Mouse (Mus musculus) C2C12 (cell line): ENCODE data around the gene Gpbp1. TPM values are rescaled to one million over a fixed set of nuclear protein-coding genes. Genes with fewer than 3 reads are reported as not detected.

Source experiments
- H3K27me3 ChIP-seq: one replicate; pipeline ENCODE4 v1.6.1; 2011; ENCODE audit not compliant: control insufficient read depth, insufficient read depth, insufficient read length
- H3K36me3 ChIP-seq: one replicate; pipeline ENCODE4 v1.6.1; 2011; ENCODE audit not compliant: control insufficient read depth, insufficient read depth
- H3K4me3 ChIP-seq: one replicate; pipeline ENCODE4 v1.5.1; 2011; ENCODE audit warnings: mild to moderate bottlenecking, control low read depth; ENCODE audit not compliant: poor library complexity, insufficient read depth, severe bottlenecking
- H3K79me2 ChIP-seq: one replicate; pipeline ENCODE4 v1.6.1; 2011; ENCODE audit not compliant: control insufficient read depth, insufficient read depth
- H3K79me3 ChIP-seq: one replicate; pipeline ENCODE4 v1.6.1; 2011; ENCODE audit warnings: low read depth, control low read depth
- H3ac ChIP-seq: one replicate; pipeline ENCODE3; 2011; ENCODE audit warnings: low read depth; ENCODE audit not compliant: control insufficient read depth, insufficient read length
- CEBPB ChIP-seq: IDR thresholded peaks from one replicate; pipeline ENCODE4 v1.6.1; 2011; ENCODE audit warnings: low read depth, mild to moderate bottlenecking, control low read depth, moderate library complexity
- CTCF ChIP-seq: IDR thresholded peaks from one replicate; pipeline ENCODE4 v1.5.1; 2011; ENCODE audit not compliant: control insufficient read depth, insufficient read depth, insufficient read length
- FOSL1 ChIP-seq: IDR thresholded peaks from one replicate; pipeline ENCODE4 v1.8.0; 2011; ENCODE audit warnings: mild to moderate bottlenecking, low read length; ENCODE audit not compliant: poor library complexity, insufficient read depth, severe bottlenecking
- MAX ChIP-seq: IDR thresholded peaks from one replicate; pipeline ENCODE4 v1.6.1; 2011; ENCODE audit warnings: mild to moderate bottlenecking, control low read depth
- MYOD1 ChIP-seq: IDR thresholded peaks from one replicate; pipeline ENCODE4 v1.6.1; 2011; ENCODE audit warnings: low read depth; ENCODE audit not compliant: control insufficient read depth, insufficient read length
- MYOG ChIP-seq: IDR thresholded peaks from one replicate; pipeline ENCODE4 v1.6.1; 2011; ENCODE audit not compliant: control insufficient read depth, insufficient read length; ENCODE audit errors: extremely low read depth
- USF1 ChIP-seq: IDR thresholded peaks from one replicate; pipeline ENCODE4 v1.6.1; 2011; ENCODE audit warnings: low read depth, mild to moderate bottlenecking, control low read depth, moderate library complexity
- polyA plus RNA-seq: library from polyadenylated mRNA; unstranded; fragments of >200 nt; fragmentation: generic; extraction: Trizol; gene quantifications from one replicate; pipeline ENCODE4 v1.2.1, GENCODE M21; 2012; ENCODE audit warnings: missing spikeins

Gpbp1 gene
- polyA plus RNA-seq, 1 experiment, result 12.9 TPM

DNA sequence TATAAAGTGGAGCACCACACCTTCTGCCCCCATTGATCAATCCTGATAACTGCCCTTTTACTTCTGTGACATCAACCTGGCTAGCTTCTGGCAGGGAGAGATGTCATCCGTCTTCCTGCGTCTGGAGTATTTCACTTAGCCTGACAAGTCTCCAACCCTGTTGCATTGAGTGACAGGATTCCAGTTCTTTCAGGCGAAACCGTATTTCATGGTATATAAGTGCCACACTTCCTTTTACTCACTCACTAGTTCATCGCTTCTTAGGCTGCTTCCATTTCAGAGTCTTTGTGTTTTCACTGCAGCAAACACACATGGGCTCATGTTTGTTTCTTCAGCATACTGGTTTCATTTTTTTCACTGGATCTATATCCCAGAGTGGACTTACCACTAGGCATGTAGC, 19.5 kb upstream of the Gpbp1 start:
- Histone ChIP-seq H3ac (no peak overlapping the region), H3K79me3 (no peaks in the 10 kb centered on the region), H3K36me3 (no peaks in the 10 kb centered on the region), H3K4me3 (no peak overlapping the region), H3K79me2 (no peaks in the 10 kb centered on the region), H3K27me3 (no peaks in the 10 kb centered on the region)
- TF ChIP-seq MYOG (no peak), CTCF (no peak), MAX (no peak), MYOD1 (no peak), FOSL1 (no peak), CEBPB (no peak), USF1 (no peak)

DNA sequence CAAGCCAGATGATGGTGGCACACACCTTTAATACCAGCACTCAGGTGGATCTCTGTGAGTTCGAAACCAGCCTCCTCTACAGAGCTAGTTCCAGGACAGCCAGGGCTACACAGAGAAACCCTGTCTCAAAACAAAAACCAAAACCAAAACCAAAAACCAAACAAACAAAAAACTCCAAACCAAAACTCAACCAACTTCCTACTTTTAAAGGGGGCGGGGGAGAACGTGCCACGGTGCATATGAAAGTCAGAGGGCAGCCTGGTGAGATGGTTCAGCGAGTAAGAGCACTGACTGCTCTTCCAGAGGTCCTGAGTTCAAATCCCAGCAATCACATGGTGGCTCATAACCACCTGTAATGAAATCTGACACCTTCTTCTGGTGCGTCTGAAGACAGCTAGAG, 18.7 kb upstream of the Gpbp1 start:
- H3K27me3 ChIP-seq, result no peaks in the 10 kb centered on the region
- TF ChIP-seq CTCF, result no peak
- no peak for TF ChIP-seq MYOD1
- TF ChIP-seq CEBPB, result no peak
- TF ChIP-seq USF1, result no peak
- TF ChIP-seq FOSL1, result no peak
- TF ChIP-seq MAX, result no peak
- no peak for TF ChIP-seq MYOG
- no peaks in the 10 kb centered on the region for H3K79me2 ChIP-seq
- no peaks in the 10 kb centered on the region for H3K79me3 ChIP-seq
- H3K36me3 ChIP-seq, result no peaks in the 10 kb centered on the region
- H3K4me3 ChIP-seq, result no peak overlapping the region
- no peak overlapping the region for H3ac ChIP-seq

DNA sequence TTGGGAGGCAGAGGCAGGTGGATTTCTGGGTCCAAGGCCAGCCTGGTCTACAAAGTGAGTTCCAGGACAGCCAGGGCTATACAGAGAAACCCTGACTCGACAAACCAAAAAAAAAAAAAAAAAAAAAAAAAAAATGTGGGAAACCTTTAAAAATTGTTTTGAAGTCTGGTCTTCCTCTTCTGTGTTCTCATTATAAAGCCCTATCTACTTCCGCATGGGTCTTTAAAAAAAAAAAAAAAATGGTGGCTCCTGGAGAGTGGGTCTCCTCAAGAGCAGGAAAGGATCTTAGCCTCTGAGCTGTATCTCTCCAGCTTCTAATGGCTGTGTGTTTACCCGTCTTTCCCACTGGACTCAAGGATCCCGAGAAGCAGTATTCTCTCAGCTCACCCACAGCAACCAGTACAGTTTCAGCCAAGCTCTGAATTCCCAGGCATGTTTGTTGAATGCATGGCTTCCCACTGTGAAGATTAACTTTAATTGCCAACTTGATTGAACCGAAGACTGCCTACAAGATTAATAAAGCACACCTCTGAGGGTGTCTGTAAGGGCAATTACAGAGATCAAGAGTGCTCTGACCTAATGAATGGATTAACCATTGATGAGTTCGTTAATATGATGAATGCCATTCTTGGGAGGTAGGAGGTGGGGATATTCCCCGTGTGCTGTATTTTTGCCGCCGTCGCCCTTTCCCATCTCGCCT, 4.6 kb upstream of the Gpbp1 start:
- peaks cover 2% of the 10 kb centered on the region for H3K79me2 ChIP-seq
- H3ac ChIP-seq, result no peak overlapping the region
- peaks cover 12% of the 10 kb centered on the region for H3K27me3 ChIP-seq
- no peak overlapping the region for H3K4me3 ChIP-seq
- H3K79me3 ChIP-seq, result no peaks in the 10 kb centered on the region
- no peak for TF ChIP-seq MYOD1
- TF ChIP-seq CTCF, result no peak
- TF ChIP-seq CEBPB, result no peak
- no peak for TF ChIP-seq FOSL1
- no peak for TF ChIP-seq MYOG
- TF ChIP-seq MAX, result no peak
- H3K36me3 ChIP-seq, result no peaks in the 10 kb centered on the region

DNA sequence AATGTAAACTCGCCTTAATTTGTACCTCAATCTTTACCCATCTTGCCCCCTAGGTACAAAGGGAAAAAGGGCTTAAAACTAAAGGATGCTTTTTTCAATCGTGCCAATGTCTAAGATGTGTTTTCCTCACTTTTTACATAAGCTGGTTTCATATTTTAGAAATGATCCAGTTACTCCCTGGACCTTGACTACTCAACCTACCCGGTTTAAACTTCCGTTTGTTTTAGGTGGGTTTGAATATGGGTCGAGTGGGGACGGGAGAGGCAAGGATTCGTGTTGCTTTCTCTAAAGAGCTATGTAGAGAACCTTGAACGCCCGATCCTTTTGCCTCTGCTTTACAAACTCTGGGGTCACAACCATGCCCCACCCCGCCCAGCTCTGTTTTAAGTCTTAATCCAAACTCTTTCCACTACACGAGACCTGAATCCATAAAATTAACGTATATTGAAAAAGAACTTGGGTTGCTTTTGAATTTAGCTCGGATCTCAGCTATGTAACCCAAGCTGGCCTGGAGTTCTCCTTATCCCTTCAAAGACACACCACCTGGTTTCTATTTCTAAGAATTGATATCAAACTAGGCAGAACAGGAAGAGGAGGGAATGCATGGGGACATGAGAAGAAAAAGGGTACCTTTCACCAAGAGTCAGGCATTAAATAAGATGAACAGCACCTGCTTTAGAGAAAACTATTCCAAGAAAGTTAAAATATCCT, 1.3 kb upstream of the Gpbp1 start:
- Histone ChIP-seq H3K79me3 (peaks cover 27% of the 10 kb centered on the region), H3ac (no peak overlapping the region), H3K27me3 (peaks cover 12% of the 10 kb centered on the region), H3K4me3 (no peak overlapping the region), H3K36me3 (no peaks in the 10 kb centered on the region), H3K79me2 (peaks cover 35% of the 10 kb centered on the region)
- TF ChIP-seq MYOD1 (no peak), FOSL1 (no peak), CEBPB (no peak), MAX (no peak), CTCF (no peak), USF1 (no peak), MYOG (no peak)

DNA sequence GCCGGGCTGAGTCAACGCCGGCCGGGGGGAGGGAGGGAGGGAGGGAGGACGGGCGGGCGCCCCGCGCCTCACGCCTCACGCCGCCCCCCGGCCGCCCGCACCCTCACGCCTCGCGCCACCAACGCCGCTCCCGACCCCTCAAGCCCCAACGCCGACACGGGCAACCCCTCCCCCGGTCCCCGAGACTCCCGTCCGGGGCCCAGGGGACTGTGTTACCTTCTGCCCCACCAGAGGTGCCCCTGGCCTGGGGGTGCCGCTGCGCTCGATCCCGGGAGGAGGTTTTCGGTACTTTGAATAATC, 459 bp downstream of the Gpbp1 start:
- no peak for TF ChIP-seq CEBPB
- Histone ChIP-seq H3K27me3 (peaks cover 6% of the 10 kb centered on the region), H3K79me2 (peaks cover 53% of the 10 kb centered on the region), H3ac (peak overlapping the region; percentile 100), H3K36me3 (peaks cover 9% of the 10 kb centered on the region), H3K79me3 (peaks cover 45% of the 10 kb centered on the region), H3K4me3 (peak overlapping the region; percentile 86)
